Mouse (Mus musculus) lung, embryonic 16.5 days (tissue): ENCODE results near the gene Gtf3c4. TPM values are rescaled to one million over a fixed set of nuclear protein-coding genes. Genes with fewer than 3 reads are reported as not detected.

Experiments
- ATAC-seq: fragments of 200-750 bp; cut with Nextera tagmentation; 2 replicates; pipeline ENCODE4 v1.8.0; 2017; ENCODE audit warnings: low read depth, mild to moderate bottlenecking, moderate library complexity
- H3K27ac ChIP-seq: fragments of 300-500 bp; sonication (generic); 2 replicates; pipeline ENCODE4 v1.5.1; 2014; ENCODE audit warnings: mild to moderate bottlenecking, control low read depth, low read length
- H3K27me3 ChIP-seq: fragments of 300-500 bp; sonication (generic); 2 replicates; pipeline ENCODE4 v1.6.1; 2014; ENCODE audit warnings: low read depth, low read length, mixed read lengths; ENCODE audit not compliant: control insufficient read depth, insufficient read depth
- H3K36me3 ChIP-seq: fragments of 300-500 bp; sonication (generic); 2 replicates; pipeline ENCODE4 v1.6.1; 2014; ENCODE audit warnings: low read length; ENCODE audit not compliant: control insufficient read depth, insufficient read depth
- H3K4me1 ChIP-seq: fragments of 300-500 bp; sonication (generic); replicated peaks from 2 replicates; pipeline ENCODE4 v1.6.1; 2014; ENCODE audit warnings: low read length, mixed read lengths; ENCODE audit not compliant: control insufficient read depth, insufficient read depth
- H3K4me2 ChIP-seq: fragments of 300-500 bp; sonication (generic); 2 replicates; pipeline ENCODE4 v1.6.1; 2014; ENCODE audit warnings: low read depth, low read length, control low read depth
- H3K4me3 ChIP-seq: fragments of 300-500 bp; sonication (generic); 2 replicates; pipeline ENCODE4 v1.5.1; 2014; ENCODE audit warnings: mild to moderate bottlenecking, low read length, control low read depth
- H3K9ac ChIP-seq: fragments of 300-500 bp; sonication (generic); 2 replicates; pipeline ENCODE4 v1.6.1; 2014; ENCODE audit warnings: low read length, control low read depth
- H3K9me3 ChIP-seq: fragments of 300-500 bp; sonication (generic); 2 replicates; pipeline ENCODE4 v1.6.1; 2016; ENCODE audit warnings: low read length; ENCODE audit not compliant: control insufficient read depth
- WGBS: fragments of 180-500 bp; shearing (Covaris S2); extraction: QIAGEN DNeasy Blood & Tissue Kit; methylation state at CpG from one replicate; pipeline ENCODE4 v1.1.7; 2014; 5-methylcytosine and 5-hydroxymethylcytosine counted together
- polyA plus RNA-seq: library from polyadenylated mRNA; unstranded; fragments of >200 nt; fragmentation: Nextera tagmentation; extraction: Ambion mirVana; gene quantifications from 2 replicates; pipeline ENCODE4 v1.2.1, GENCODE M21; 2015

The Gtf3c4 gene
- polyA plus RNA-seq, 1 experiment from 2014 or later = 13.2 TPM

DNA sequence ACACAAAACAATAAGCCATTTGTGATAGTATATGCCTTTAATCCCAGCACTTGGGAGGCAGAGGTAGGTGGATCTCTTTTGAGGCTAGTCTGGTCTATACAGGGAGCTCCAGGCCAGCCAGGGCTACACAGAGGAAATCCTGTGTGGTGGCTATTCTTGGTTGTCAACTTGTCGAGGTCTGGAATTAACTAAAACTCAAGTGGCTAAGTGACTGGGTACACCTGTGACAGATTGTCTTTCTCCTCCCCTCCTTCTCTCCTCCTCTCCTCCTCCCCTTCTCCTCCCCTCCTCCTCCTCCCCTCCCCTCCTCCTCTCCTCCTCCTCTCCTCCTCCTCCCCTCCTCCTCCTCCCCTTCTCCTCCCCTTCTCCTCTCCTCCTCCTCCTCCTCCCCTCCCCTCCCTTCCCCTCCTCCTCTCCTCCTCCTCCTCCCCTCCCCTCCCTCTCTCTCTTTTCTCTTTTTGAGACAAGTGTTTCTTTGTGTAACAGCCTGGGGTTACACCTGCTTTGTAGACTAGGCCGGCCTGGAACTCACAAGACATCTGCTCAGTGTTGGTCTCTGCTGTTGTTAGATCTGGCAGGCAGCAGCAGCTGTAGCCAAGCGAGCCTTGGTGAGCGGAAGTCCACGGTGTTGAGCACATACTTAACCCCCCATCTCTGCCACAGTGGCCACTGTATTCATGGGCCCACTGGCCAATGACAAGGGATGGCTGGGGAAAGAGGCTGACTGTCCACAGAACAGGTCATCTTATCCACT is 29.7 kb downstream of the Gtf3c4 start:
- Histone ChIP-seq H3K9me3 (no peaks in the 10 kb centered on the region), H3K27me3 (no peaks in the 10 kb centered on the region), H3K9ac (no peak overlapping the region), H3K4me2 (no peak overlapping the region), H3K4me3 (no peak overlapping the region), H3K4me1 (no peaks in the 10 kb centered on the region), H3K27ac (no peak overlapping the region), H3K36me3 (no peaks in the 10 kb centered on the region)
- 32% methylated on average over 5 of the region's 5 CpGs for WGBS
- no peak for ATAC-seq

DNA sequence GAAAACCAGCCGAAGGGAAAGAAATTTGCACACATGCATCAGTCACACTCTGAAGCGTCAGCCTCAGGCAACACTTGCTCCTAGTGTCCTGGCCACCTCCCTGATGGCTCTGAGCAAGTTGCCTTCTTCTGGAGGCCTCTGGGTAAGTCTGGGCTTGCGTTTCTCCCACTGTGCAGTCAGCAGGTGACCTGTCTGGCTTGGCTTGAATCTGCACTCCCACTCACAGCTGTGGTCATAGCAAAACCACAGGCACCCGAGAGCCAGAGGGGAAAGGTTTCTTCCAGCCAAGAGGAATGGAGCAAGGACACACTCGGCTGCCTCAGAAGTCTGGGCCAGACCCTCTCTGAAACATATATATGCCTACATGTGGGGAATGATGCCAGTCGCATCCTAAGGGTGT is 31.3 kb downstream of the Gtf3c4 start:
- WGBS = 64% methylated on average over 6 of the region's 6 CpGs
- Histone ChIP-seq H3K9me3 (no peaks in the 10 kb centered on the region), H3K4me3 (no peak overlapping the region), H3K4me1 (no peaks in the 10 kb centered on the region), H3K36me3 (no peaks in the 10 kb centered on the region), H3K27me3 (no peaks in the 10 kb centered on the region), H3K27ac (no peak overlapping the region), H3K9ac (no peak overlapping the region), H3K4me2 (no peak overlapping the region)
- ATAC-seq = no peak

DNA sequence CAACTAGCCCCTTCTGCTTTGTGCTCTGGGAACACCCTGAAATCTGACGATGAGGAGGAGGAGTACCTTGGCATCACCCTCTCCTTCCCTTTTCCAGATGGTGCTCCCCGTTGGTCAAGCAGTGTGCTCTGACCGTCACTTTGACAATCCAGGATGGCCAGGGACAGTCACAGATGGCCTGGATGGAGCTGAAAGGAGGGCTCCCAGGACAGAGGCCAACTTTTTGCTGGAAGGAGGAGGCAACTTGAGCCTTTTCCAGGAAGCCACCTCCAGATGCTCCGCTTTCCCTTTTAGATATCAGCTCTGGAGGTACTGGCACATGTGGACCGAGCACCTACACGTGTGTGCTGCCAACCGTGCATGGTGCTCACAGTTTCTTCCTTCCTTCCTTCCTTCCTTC is 36.8 kb downstream of the Gtf3c4 start:
- 76% methylated on average over 7 of the region's 7 CpGs for WGBS
- H3K36me3 ChIP-seq = no peaks in the 10 kb centered on the region
- H3K9me3 ChIP-seq = no peaks in the 10 kb centered on the region

GRCm38 (mm10) chr2:28799575-28799974 is 40.6 kb downstream of the Gtf3c4 start:
- Histone ChIP-seq H3K4me3 (no peak overlapping the region), H3K9me3 (no peaks in the 10 kb centered on the region), H3K9ac (no peak overlapping the region), H3K27ac (no peak overlapping the region), H3K27me3 (no peaks in the 10 kb centered on the region), H3K4me1 (peaks cover 17% of the 10 kb centered on the region), H3K36me3 (no peaks in the 10 kb centered on the region), H3K4me2 (no peak overlapping the region)
- no peak for ATAC-seq
- 29% methylated on average over 2 of the region's 2 CpGs for whole genome bisulfite sequencing

More for the DNA sequence above, 36.8 kb downstream of the Gtf3c4 start:
- Histone ChIP-seq H3K4me1 (peaks cover 8% of the 10 kb centered on the region), H3K27me3 (no peaks in the 10 kb centered on the region), H3K27ac (no peak overlapping the region), H3K4me3 (no peak overlapping the region), H3K9ac (no peak overlapping the region), H3K4me2 (no peak overlapping the region)
- ATAC-seq = no peak

DNA sequence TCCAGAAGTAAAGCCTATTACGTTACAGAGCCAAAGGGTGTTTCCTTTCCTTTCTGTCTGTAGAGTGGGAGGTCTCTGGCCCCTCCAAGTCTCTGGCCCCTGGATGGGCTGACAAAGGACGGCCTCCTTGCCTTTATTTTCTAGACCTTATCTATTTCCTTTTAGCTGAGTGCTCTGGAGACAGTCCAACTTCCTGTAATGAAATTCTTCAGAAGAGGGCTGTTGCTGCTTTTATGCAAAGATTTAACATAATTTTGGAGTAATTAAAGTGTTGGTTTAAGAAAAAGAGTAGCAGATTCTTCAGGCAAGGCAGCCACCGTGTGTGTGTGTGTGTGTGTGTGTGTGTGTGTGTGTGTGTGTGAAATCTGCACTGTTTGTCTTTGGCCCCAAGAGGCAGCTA is 41.8 kb downstream of the Gtf3c4 start:
- Histone ChIP-seq H3K9me3 (no peaks in the 10 kb centered on the region), H3K9ac (no peak overlapping the region), H3K4me1 (peaks cover 17% of the 10 kb centered on the region), H3K4me2 (no peak overlapping the region), H3K27ac (no peak overlapping the region), H3K27me3 (no peaks in the 10 kb centered on the region), H3K4me3 (no peak overlapping the region), H3K36me3 (no peaks in the 10 kb centered on the region)
- ATAC-seq = peak; percentile 55; the same call in 1 of the 2 replicates
- 9% methylated on average over 3 of the region's 3 CpGs for WGBS

- Histone ChIP-seq H3K9me3 (no peaks in the 10 kb centered on the region), H3K27me3 (no peaks in the 10 kb centered on the region), H3K9ac (no peak overlapping the region), H3K4me2 (no peak overlapping the region), H3K27ac (no peak overlapping the region), H3K4me3 (no peak overlapping the region), H3K36me3 (no peaks in the 10 kb centered on the region), H3K4me1 (peaks cover 20% of the 10 kb centered on the region)
- 36% methylated on average over 18 of the region's 18 CpGs for WGBS
- ATAC-seq = peak; percentile 13; the same call in 1 of the 2 replicates
Measured at GRCm38 (mm10) chr2:28797490-28798106, 42.6 kb downstream of the Gtf3c4 start.

DNA sequence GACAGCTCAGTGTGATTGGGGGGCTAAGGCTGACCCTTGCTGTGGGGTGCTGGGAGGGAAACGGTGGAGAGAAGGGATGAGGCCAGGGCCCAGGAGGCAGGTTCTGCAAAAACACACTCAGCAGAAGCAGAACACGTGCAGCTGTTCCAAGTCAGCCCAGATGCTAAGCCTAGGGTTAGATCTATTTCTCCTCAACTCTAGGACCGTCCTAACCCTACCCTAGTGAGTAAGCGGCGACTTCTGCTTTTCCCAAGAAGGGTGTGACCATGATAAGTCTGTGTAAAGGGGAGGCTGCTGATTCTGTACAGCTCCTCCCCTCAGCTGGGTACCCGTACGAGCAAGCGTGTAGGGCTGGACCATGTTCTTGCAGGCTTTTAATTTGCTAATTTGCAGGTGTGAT is 43.9 kb downstream of the Gtf3c4 start:
- Histone ChIP-seq H3K4me1 (peaks cover 18% of the 10 kb centered on the region), H3K27me3 (no peaks in the 10 kb centered on the region), H3K4me2 (no peak overlapping the region), H3K9me3 (no peaks in the 10 kb centered on the region), H3K9ac (no peak overlapping the region), H3K27ac (no peak overlapping the region), H3K36me3 (no peaks in the 10 kb centered on the region), H3K4me3 (no peak overlapping the region)
- no peak for ATAC-seq
- WGBS = 64% methylated on average over 8 of the region's 8 CpGs

- WGBS = 76% methylated on average over 5 of the region's 5 CpGs
- Histone ChIP-seq H3K4me1 (peaks cover 18% of the 10 kb centered on the region), H3K4me2 (no peak overlapping the region), H3K27ac (no peak overlapping the region), H3K36me3 (no peaks in the 10 kb centered on the region), H3K4me3 (no peak overlapping the region), H3K9ac (no peak overlapping the region), H3K27me3 (no peaks in the 10 kb centered on the region), H3K9me3 (no peaks in the 10 kb centered on the region)
- no peak for ATAC-seq
Measured at GRCm38 (mm10) chr2:28794623-28795022, 45.5 kb downstream of the Gtf3c4 start.

DNA sequence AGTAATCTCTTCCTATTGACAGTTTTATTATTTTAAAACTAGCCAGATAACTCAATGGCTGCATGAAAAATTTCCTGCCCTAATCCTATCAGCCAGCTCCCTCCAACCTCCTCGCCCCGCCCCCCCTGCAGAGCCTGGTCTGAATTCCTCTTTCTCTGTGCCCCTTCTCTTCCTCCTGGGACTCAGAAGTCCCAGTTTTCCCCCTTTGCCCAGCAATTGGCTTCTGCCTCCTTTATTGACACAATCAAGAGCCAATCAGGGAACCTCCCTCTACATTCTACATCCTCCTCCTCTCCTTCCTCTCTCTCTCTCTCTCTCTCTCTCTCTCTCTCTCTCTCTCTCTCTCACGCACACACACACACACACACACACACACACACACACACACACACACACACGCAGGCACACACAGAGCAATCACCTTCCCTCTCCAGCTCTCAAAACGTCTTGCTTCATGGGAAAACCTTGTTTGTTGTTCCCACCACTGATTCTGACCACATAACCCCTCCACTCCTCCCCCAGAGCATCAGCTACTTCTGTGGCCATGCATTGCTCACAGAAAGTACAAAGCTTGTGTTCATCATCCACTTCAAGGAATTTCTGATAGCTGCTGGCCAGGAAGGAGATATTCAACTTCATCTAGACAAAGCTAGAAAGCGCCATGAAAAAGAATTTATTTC is 47.1 kb downstream of the Gtf3c4 start:
- 22% methylated on average over 5 of the region's 6 CpGs for WGBS
- H3K27me3 ChIP-seq = no peaks in the 10 kb centered on the region
- H3K4me3 ChIP-seq = peak overlapping the region; percentile 10; the same call in 1 of the 2 replicates
- peak overlapping the region; percentile 33; the same call in 1 of the 2 replicates for H3K9ac ChIP-seq
- H3K36me3 ChIP-seq = no peaks in the 10 kb centered on the region
- peak; percentile 94 for ATAC-seq
- peak overlapping the region; percentile 40; the same call in 1 of the 2 replicates for H3K27ac ChIP-seq
- H3K4me2 ChIP-seq = peak overlapping the region; percentile 46
- no peaks in the 10 kb centered on the region for H3K9me3 ChIP-seq
- H3K4me1 ChIP-seq = peaks cover 12% of the 10 kb centered on the region
